Mouse (Mus musculus) liver, embryonic 15.5 days (tissue): ENCODE measurements around the gene Spem1. TPM values are rescaled to one million over a fixed set of nuclear protein-coding genes. Genes with fewer than 3 reads are reported as not detected.

ENCODE experiments used
- ATAC-seq: fragments of 200-750 bp; cut with Nextera tagmentation; 2 replicates; pipeline ENCODE4 v1.8.0; 2017; ENCODE audit warnings: moderate number of reproducible peaks, mild to moderate bottlenecking, moderate library complexity; ENCODE audit not compliant: insufficient read depth
- H3K27ac ChIP-seq: fragments of 300-500 bp; sonication (generic); replicated peaks from 2 replicates; pipeline ENCODE4 v1.5.1; 2015; ENCODE audit warnings: mild to moderate bottlenecking, inconsistent platforms
- H3K27me3 ChIP-seq: fragments of 300-500 bp; sonication (generic); 2 replicates; pipeline ENCODE4 v1.6.1; 2015; ENCODE audit warnings: mild to moderate bottlenecking, inconsistent platforms
- H3K36me3 ChIP-seq: fragments of 300-500 bp; sonication (generic); replicated peaks from 2 replicates; pipeline ENCODE4 v1.6.1; 2015; ENCODE audit warnings: moderate library complexity, mild to moderate bottlenecking, inconsistent platforms
- H3K4me1 ChIP-seq: fragments of 300-500 bp; sonication (generic); replicated peaks from 2 replicates; pipeline ENCODE4 v1.6.1; 2015; ENCODE audit warnings: inconsistent platforms
- H3K4me2 ChIP-seq: fragments of 300-500 bp; sonication (generic); 2 replicates; pipeline ENCODE4 v1.6.1; 2015; ENCODE audit warnings: moderate library complexity, mild to moderate bottlenecking, inconsistent platforms
- H3K4me3 ChIP-seq: fragments of 300-500 bp; sonication (generic); replicated peaks from 2 replicates; pipeline ENCODE4 v1.5.1; 2015; ENCODE audit warnings: mild to moderate bottlenecking, inconsistent platforms
- H3K9ac ChIP-seq: fragments of 300-500 bp; sonication (generic); 2 replicates; pipeline ENCODE4 v1.6.1; 2015; ENCODE audit warnings: moderate library complexity, mild to moderate bottlenecking, inconsistent platforms
- H3K9me3 ChIP-seq: fragments of 300-500 bp; sonication (generic); replicated peaks from 2 replicates; pipeline ENCODE4 v1.6.1; 2016; ENCODE audit warnings: inconsistent platforms
- WGBS: fragments of 180-500 bp; shearing (Covaris S2); methylation state at CpG from one replicate; pipeline ENCODE4 v1.1.7; 2015; ENCODE audit warnings: mixed read lengths; ENCODE audit not compliant: insufficient replicate concordance; 5-methylcytosine and 5-hydroxymethylcytosine counted together
- polyA plus RNA-seq: library from polyadenylated mRNA; unstranded; fragments of >200 nt; fragmentation: Nextera tagmentation; extraction: Ambion mirVana; gene quantifications from 2 replicates; pipeline ENCODE4 v1.2.1, GENCODE M21; 2015

Spem1 gene
- polyA plus RNA-seq, 1 experiment from 2014 or later = not detected

GRCm38 (mm10) chr11:69778258-69778982 lies 43.6 kb downstream of the Spem1 start:
- H3K4me1 ChIP-seq = no peaks in the 10 kb centered on the region; the same call in 1 of the 2 replicates
- H3K4me2 ChIP-seq = no peak overlapping the region
- no peaks in the 10 kb centered on the region for H3K36me3 ChIP-seq
- ATAC-seq = no peak
- no peak overlapping the region for H3K4me3 ChIP-seq
- WGBS = 59% methylated on average over 23 of the region's 23 CpGs
- no peak overlapping the region for H3K9ac ChIP-seq
- no peaks in the 10 kb centered on the region for H3K9me3 ChIP-seq
- H3K27me3 ChIP-seq = peaks cover 62% of the 10 kb centered on the region
- no peak overlapping the region for H3K27ac ChIP-seq

- Histone ChIP-seq H3K27me3 (peaks cover 61% of the 10 kb centered on the region), H3K9me3 (no peaks in the 10 kb centered on the region)
- WGBS = 54% methylated on average over 26 of the region's 26 CpGs
Measured at GRCm38 (mm10) chr11:69777504-69778257, 44.3 kb downstream of the Spem1 start.

GRCm38 (mm10) chr11:69776488-69776887 lies 45.5 kb downstream of the Spem1 start:
- no peak overlapping the region for H3K27ac ChIP-seq
- H3K4me3 ChIP-seq = no peak overlapping the region
- H3K4me2 ChIP-seq = no peak overlapping the region
- no peaks in the 10 kb centered on the region for H3K36me3 ChIP-seq
- H3K27me3 ChIP-seq = peaks cover 49% of the 10 kb centered on the region
- H3K9me3 ChIP-seq = no peaks in the 10 kb centered on the region
- no peak for ATAC-seq
- no peaks in the 10 kb centered on the region; the same call in 1 of the 2 replicates for H3K4me1 ChIP-seq
- 74% methylated on average over 20 of the region's 20 CpGs for WGBS
- H3K9ac ChIP-seq = no peak overlapping the region

More at GRCm38 (mm10) chr11:69777504-69778257, 44.3 kb downstream of the Spem1 start:
- Histone ChIP-seq H3K9ac (no peak overlapping the region), H3K27ac (no peak overlapping the region), H3K4me3 (no peak overlapping the region), H3K4me2 (no peak overlapping the region), H3K36me3 (no peaks in the 10 kb centered on the region), H3K4me1 (no peaks in the 10 kb centered on the region; the same call in 1 of the 2 replicates)
- no peak for ATAC-seq

- Histone ChIP-seq H3K27ac (no peak overlapping the region), H3K9me3 (no peaks in the 10 kb centered on the region), H3K4me3 (no peak overlapping the region), H3K4me2 (no peak overlapping the region), H3K4me1 (no peaks in the 10 kb centered on the region; the same call in 1 of the 2 replicates), H3K27me3 (peaks cover 42% of the 10 kb centered on the region), H3K9ac (no peak overlapping the region), H3K36me3 (no peaks in the 10 kb centered on the region)
- ATAC-seq = no peak
- 65% methylated on average over 10 of the region's 10 CpGs for WGBS
Measured at GRCm38 (mm10) chr11:69775716-69776115, 46.3 kb downstream of the Spem1 start.

GRCm38 (mm10) chr11:69774961-69775360 lies 47.0 kb downstream of the Spem1 start:
- no peaks in the 10 kb centered on the region for H3K36me3 ChIP-seq
- H3K4me2 ChIP-seq = no peak overlapping the region
- H3K9ac ChIP-seq = no peak overlapping the region
- H3K4me1 ChIP-seq = no peaks in the 10 kb centered on the region; the same call in 1 of the 2 replicates
- H3K9me3 ChIP-seq = no peaks in the 10 kb centered on the region
- H3K27me3 ChIP-seq = peaks cover 34% of the 10 kb centered on the region
- H3K27ac ChIP-seq = no peak overlapping the region
- WGBS = 33% methylated on average over 5 of the region's 5 CpGs
- ATAC-seq = no peak
- no peak overlapping the region for H3K4me3 ChIP-seq

Other genes starting within 250 kb of the Spem1 start
- 15.9 and 16.9 TPM in 2 replicates for gene Wrap53, start 241.9 kb downstream of the Spem1 start, polyA plus RNA-seq
- 62.4 and 63.8 TPM in 2 replicates for gene Trp53, start 241.8 kb downstream of the Spem1 start, polyA plus RNA-seq
- gene Atp1b2, start 216.2 kb downstream of the Spem1 start, polyA plus RNA-seq = 14.1 and 14.7 TPM in 2 replicates
- gene Shbg, start 204.3 kb downstream of the Spem1 start, polyA plus RNA-seq = 26.6 and 27.2 TPM in 2 replicates
- 10.2 and 11.1 TPM in 2 replicates for gene Sat2, start 200.2 kb downstream of the Spem1 start, polyA plus RNA-seq
- 7.3 and 9.7 TPM in 2 replicates for gene Fxr2, start 189.2 kb downstream of the Spem1 start, polyA plus RNA-seq
- gene Sox15, start 166.9 kb downstream of the Spem1 start, polyA plus RNA-seq = not detected in 2 replicates
- 34.1 and 35.2 TPM in 2 replicates for gene Mpdu1, start 159.5 kb downstream of the Spem1 start, polyA plus RNA-seq
- 28.2 and 31.4 TPM in 2 replicates for gene Cd68, start 156.0 kb downstream of the Spem1 start, polyA plus RNA-seq
- gene Eif4a1, start 149.8 kb downstream of the Spem1 start, polyA plus RNA-seq = 228 and 232 TPM in 2 replicates
- gene Senp3, start 140.1 kb downstream of the Spem1 start, polyA plus RNA-seq = 23.9 and 27.2 TPM in 2 replicates
- 0.15 and 0.64 TPM in 2 replicates for gene Tnfsf13, start 136.4 kb downstream of the Spem1 start, polyA plus RNA-seq
- 2.1 and 2.6 TPM in 2 replicates for gene Tnfsf12, start 126.3 kb downstream of the Spem1 start, polyA plus RNA-seq
- 0.85 and 0.89 TPM in 2 replicates for gene Tnfsfm13, start 126.1 kb downstream of the Spem1 start, polyA plus RNA-seq
- gene Polr2a, start 63.5 kb downstream of the Spem1 start, polyA plus RNA-seq = 10.2 and 10.4 TPM in 2 replicates
- not detected in 2 replicates for gene Slc35g3, start 60.2 kb downstream of the Spem1 start, polyA plus RNA-seq
- gene Zbtb4, start 56.3 kb downstream of the Spem1 start, polyA plus RNA-seq = 0.43 and 0.92 TPM in 2 replicates
- 0.84 and 1.3 TPM in 2 replicates for gene Chrnb1, start 26.2 kb downstream of the Spem1 start, polyA plus RNA-seq
- 0.16 and 0.18 TPM in 2 replicates for gene Fgf11, start 20.3 kb downstream of the Spem1 start, polyA plus RNA-seq
- 0.69 and 0.94 TPM in 2 replicates for gene Tmem102, start 16.6 kb downstream of the Spem1 start, polyA plus RNA-seq
- gene Gm39566, start 6.9 kb downstream of the Spem1 start, polyA plus RNA-seq = not detected in 2 replicates
- gene Spem2, start 3.7 kb downstream of the Spem1 start, polyA plus RNA-seq = not detected in 2 replicates
- gene Nlgn2, start 15.6 kb upstream of the Spem1 start, polyA plus RNA-seq = 0.54 and 0.64 TPM in 2 replicates
- gene Tmem256, start 16.3 kb upstream of the Spem1 start, polyA plus RNA-seq = 336 and 387 TPM in 2 replicates
- 26.1 and 28.0 TPM in 2 replicates for gene Plscr3, start 24.2 kb upstream of the Spem1 start, polyA plus RNA-seq
- 0.60 and 0.62 TPM in 2 replicates for gene Tnk1, start 36.5 kb upstream of the Spem1 start, polyA plus RNA-seq
- not detected in 2 replicates for gene Tmem95, start 55.8 kb upstream of the Spem1 start, polyA plus RNA-seq
- gene Kctd11, start 59.2 kb upstream of the Spem1 start, polyA plus RNA-seq = 1.2 and 1.4 TPM in 2 replicates
- 5.9 and 7.2 TPM in 2 replicates for gene Acap1, start 73.4 kb upstream of the Spem1 start, polyA plus RNA-seq
- 0.89 and 1.0 TPM in 2 replicates for gene 2810408A11Rik, start 78.8 kb upstream of the Spem1 start, polyA plus RNA-seq
- 2.7 and 3.1 TPM in 2 replicates for gene Neurl4, start 78.9 kb upstream of the Spem1 start, polyA plus RNA-seq
- gene Gps2, start 91.7 kb upstream of the Spem1 start, polyA plus RNA-seq = 90.6 and 98.4 TPM in 2 replicates
- gene Eif5a, start 99.8 kb upstream of the Spem1 start, polyA plus RNA-seq = 1,245 and 1,257 TPM in 2 replicates
- not detected in 2 replicates for gene Ybx2, start 113.6 kb upstream of the Spem1 start, polyA plus RNA-seq
- 19.9 and 22.1 TPM in 2 replicates for gene Slc2a4, start 126.0 kb upstream of the Spem1 start, polyA plus RNA-seq
- gene Cldn7, start 142.6 kb upstream of the Spem1 start, polyA plus RNA-seq = 4.5 and 6.6 TPM in 2 replicates
- 8.9 and 11.9 TPM in 2 replicates for gene Ctdnep1, start 159.0 kb upstream of the Spem1 start, polyA plus RNA-seq
- 58.1 and 60.5 TPM in 2 replicates for gene Elp5, start 160.3 kb upstream of the Spem1 start, polyA plus RNA-seq
- 252 and 262 TPM in 2 replicates for gene Gabarap, start 169.0 kb upstream of the Spem1 start, polyA plus RNA-seq
- gene Phf23, start 173.6 kb upstream of the Spem1 start, polyA plus RNA-seq = 23.1 and 24.0 TPM in 2 replicates
- 5.3 and 5.5 TPM in 2 replicates for gene Dvl2, start 178.4 kb upstream of the Spem1 start, polyA plus RNA-seq
- 111 and 124 TPM in 2 replicates for gene Acadvl, start 193.2 kb upstream of the Spem1 start, polyA plus RNA-seq
- 0.63 and 0.93 TPM in 2 replicates for gene Dlg4, start 194.8 kb upstream of the Spem1 start, polyA plus RNA-seq
- 6.8 and 7.3 TPM in 2 replicates for gene Asgr1, start 231.9 kb upstream of the Spem1 start, polyA plus RNA-seq